Mouse (Mus musculus): Measurements from ENCODE around the gene Man1c1. TPM values are rescaled to one million over a fixed set of nuclear protein-coding genes. Genes with fewer than 3 reads are reported as not detected.

The Man1c1 gene
- polyA plus RNA-seq, 1 experiment from 2014 or later: 1.9 TPM

- Histone ChIP-seq H3K27ac (ENCODE audit: low read depth, low read length) (no peak overlapping the region), H3K4me1 (ENCODE audit: control insufficient read depth, insufficient read depth, low read length) (no peaks in the 10 kb centered on the region), H3K36me3 (ENCODE audit: control insufficient read depth, insufficient read depth, low read length) (no peaks in the 10 kb centered on the region), H3K4me2 (ENCODE audit: low read length) (no peak overlapping the region), H3K9me3 (replicated peaks; ENCODE audit: control insufficient read depth, low read length) (0 out of 2 replicates have a peak, but pooled peaks cover 3% of the 10 kb centered on the region), H3K27me3 (replicated peaks; ENCODE audit: control insufficient read depth, insufficient read depth, low read length) (no peaks in the 10 kb centered on the region), H3K9ac (ENCODE audit: low read length) (no peak overlapping the region), H3K4me3 (ENCODE audit: low read depth, low read length) (no peak overlapping the region)
- DNase-seq (ENCODE audit: low spot score) (no peak), ATAC-seq (no peak)
- 81% methylated on average over 8 of the region's 8 CpGs for WGBS
Measured at GRCm38 (mm10) chr4:134683892-134684291, 20.2 kb downstream of the Man1c1 start.

- Histone ChIP-seq H3K4me3 (ENCODE audit: low read depth, low read length) (no peak overlapping the region), H3K36me3 (ENCODE audit: control insufficient read depth, insufficient read depth, low read length) (no peaks in the 10 kb centered on the region), H3K9me3 (replicated peaks; ENCODE audit: control insufficient read depth, low read length) (0 out of 2 replicates have a peak, but pooled peaks cover 3% of the 10 kb centered on the region), H3K4me1 (ENCODE audit: control insufficient read depth, insufficient read depth, low read length) (peaks cover 4% of the 10 kb centered on the region), H3K27me3 (replicated peaks; ENCODE audit: control insufficient read depth, insufficient read depth, low read length) (no peaks in the 10 kb centered on the region), H3K27ac (ENCODE audit: low read depth, low read length) (no peak overlapping the region), H3K9ac (ENCODE audit: low read length) (no peak overlapping the region), H3K4me2 (ENCODE audit: low read length) (no peak overlapping the region)
- WGBS: 74% methylated on average over 13 of the region's 13 CpGs
- DNase-seq (ENCODE audit: low spot score): no peak
- ATAC-seq: no peak
Measured at GRCm38 (mm10) chr4:134683008-134683407, 21.1 kb downstream of the Man1c1 start.

- no peak overlapping the region for H3K27ac ChIP-seq (ENCODE audit: low read depth, low read length)
- no peaks in the 10 kb centered on the region for H3K27me3 ChIP-seq (replicated peaks; ENCODE audit: control insufficient read depth, insufficient read depth, low read length)
- H3K4me3 ChIP-seq (ENCODE audit: low read depth, low read length): no peak overlapping the region
- no peak for DNase-seq (ENCODE audit: low spot score)
- H3K36me3 ChIP-seq (ENCODE audit: control insufficient read depth, insufficient read depth, low read length): no peaks in the 10 kb centered on the region
- H3K9ac ChIP-seq (ENCODE audit: low read length): no peak overlapping the region
- 0 out of 2 replicates have a peak, but pooled peaks cover 3% of the 10 kb centered on the region for H3K9me3 ChIP-seq (replicated peaks; ENCODE audit: control insufficient read depth, low read length)
- 83% methylated on average over 8 of the region's 8 CpGs for WGBS
- no peak for ATAC-seq
- H3K4me2 ChIP-seq (ENCODE audit: low read length): no peak overlapping the region
- peaks cover 10% of the 10 kb centered on the region for H3K4me1 ChIP-seq (ENCODE audit: control insufficient read depth, insufficient read depth, low read length)
Measured at GRCm38 (mm10) chr4:134682423-134682822, 21.7 kb downstream of the Man1c1 start.

- DNase-seq (ENCODE audit: low spot score): no peak
- H3K4me3 ChIP-seq (ENCODE audit: low read depth, low read length): no peak overlapping the region
- WGBS: 86% methylated on average over 7 of the region's 7 CpGs
- no peak overlapping the region for H3K4me2 ChIP-seq (ENCODE audit: low read length)
- no peaks in the 10 kb centered on the region for H3K27me3 ChIP-seq (replicated peaks; ENCODE audit: control insufficient read depth, insufficient read depth, low read length)
- no peak overlapping the region for H3K9ac ChIP-seq (ENCODE audit: low read length)
- no peak overlapping the region for H3K27ac ChIP-seq (ENCODE audit: low read depth, low read length)
- H3K9me3 ChIP-seq (replicated peaks; ENCODE audit: control insufficient read depth, low read length): 0 out of 2 replicates have a peak, but pooled peaks cover 3% of the 10 kb centered on the region
- peaks cover 10% of the 10 kb centered on the region for H3K4me1 ChIP-seq (ENCODE audit: control insufficient read depth, insufficient read depth, low read length)
- no peak for ATAC-seq
- no peaks in the 10 kb centered on the region for H3K36me3 ChIP-seq (ENCODE audit: control insufficient read depth, insufficient read depth, low read length)
Measured at GRCm38 (mm10) chr4:134681819-134682218, 22.3 kb downstream of the Man1c1 start.

- H3K4me2 ChIP-seq (ENCODE audit: low read length): no peak overlapping the region
- no peak overlapping the region for H3K4me3 ChIP-seq (ENCODE audit: low read depth, low read length)
- no peaks in the 10 kb centered on the region for H3K9me3 ChIP-seq (replicated peaks; ENCODE audit: control insufficient read depth, low read length)
- DNase-seq (ENCODE audit: low spot score) (peak; percentile 74), ATAC-seq (no peak)
- 36% methylated on average over 17 of the region's 17 CpGs for whole genome bisulfite sequencing
- no peaks in the 10 kb centered on the region for H3K36me3 ChIP-seq (ENCODE audit: control insufficient read depth, insufficient read depth, low read length)
- H3K27ac ChIP-seq (ENCODE audit: low read depth, low read length): no peak overlapping the region
- peak overlapping the region; percentile 25; the same call in 1 of the 2 replicates for H3K9ac ChIP-seq (ENCODE audit: low read length)
- no peaks in the 10 kb centered on the region for H3K27me3 ChIP-seq (replicated peaks; ENCODE audit: control insufficient read depth, insufficient read depth, low read length)
- H3K4me1 ChIP-seq (ENCODE audit: control insufficient read depth, insufficient read depth, low read length): peaks cover 10% of the 10 kb centered on the region
Measured at GRCm38 (mm10) chr4:134677556-134678508, 26.3 kb downstream of the Man1c1 start.

GRCm38 (mm10) chr4:134675800-134676199, 28.3 kb downstream of the Man1c1 start:
- Histone ChIP-seq H3K4me1 (ENCODE audit: control insufficient read depth, insufficient read depth, low read length) (peaks cover 10% of the 10 kb centered on the region), H3K4me3 (ENCODE audit: low read depth, low read length) (no peak overlapping the region), H3K9me3 (replicated peaks; ENCODE audit: control insufficient read depth, low read length) (no peaks in the 10 kb centered on the region), H3K9ac (ENCODE audit: low read length) (no peak overlapping the region), H3K36me3 (ENCODE audit: control insufficient read depth, insufficient read depth, low read length) (no peaks in the 10 kb centered on the region), H3K27me3 (replicated peaks; ENCODE audit: control insufficient read depth, insufficient read depth, low read length) (no peaks in the 10 kb centered on the region), H3K4me2 (ENCODE audit: low read length) (no peak overlapping the region), H3K27ac (ENCODE audit: low read depth, low read length) (no peak overlapping the region)
- no peak for DNase-seq (ENCODE audit: low spot score)
- 44% methylated on average over 8 of the region's 8 CpGs for WGBS
- no peak for ATAC-seq

- Histone ChIP-seq H3K27me3 (replicated peaks; ENCODE audit: control insufficient read depth, insufficient read depth, low read length) (no peaks in the 10 kb centered on the region), H3K9me3 (replicated peaks; ENCODE audit: control insufficient read depth, low read length) (no peaks in the 10 kb centered on the region), H3K27ac (ENCODE audit: low read depth, low read length) (no peak overlapping the region), H3K4me1 (ENCODE audit: control insufficient read depth, insufficient read depth, low read length) (peaks cover 10% of the 10 kb centered on the region), H3K4me3 (ENCODE audit: low read depth, low read length) (no peak overlapping the region), H3K9ac (ENCODE audit: low read length) (no peak overlapping the region), H3K36me3 (ENCODE audit: control insufficient read depth, insufficient read depth, low read length) (no peaks in the 10 kb centered on the region), H3K4me2 (ENCODE audit: low read length) (no peak overlapping the region)
- ATAC-seq (no peak), DNase-seq (ENCODE audit: low spot score) (no peak)
- 95% methylated on average over 3 of the region's 3 CpGs for WGBS
Measured at GRCm38 (mm10) chr4:134674970-134675369, 29.1 kb downstream of the Man1c1 start.

GRCm38 (mm10) chr4:134673882-134674463, 30.1 kb downstream of the Man1c1 start:
- 63% methylated on average over 12 of the region's 12 CpGs for WGBS
- H3K4me1 ChIP-seq (ENCODE audit: control insufficient read depth, insufficient read depth, low read length): peaks cover 10% of the 10 kb centered on the region
- no peak overlapping the region for H3K9ac ChIP-seq (ENCODE audit: low read length)
- no peak overlapping the region for H3K4me2 ChIP-seq (ENCODE audit: low read length)
- no peak overlapping the region for H3K4me3 ChIP-seq (ENCODE audit: low read depth, low read length)
- ATAC-seq (no peak), DNase-seq (ENCODE audit: low spot score) (peak; percentile 35)
- no peaks in the 10 kb centered on the region for H3K9me3 ChIP-seq (replicated peaks; ENCODE audit: control insufficient read depth, low read length)
- no peak overlapping the region for H3K27ac ChIP-seq (ENCODE audit: low read depth, low read length)
- no peaks in the 10 kb centered on the region for H3K27me3 ChIP-seq (replicated peaks; ENCODE audit: control insufficient read depth, insufficient read depth, low read length)
- H3K36me3 ChIP-seq (ENCODE audit: control insufficient read depth, insufficient read depth, low read length): no peaks in the 10 kb centered on the region

- Histone ChIP-seq H3K36me3 (ENCODE audit: control insufficient read depth, insufficient read depth, low read length) (no peaks in the 10 kb centered on the region), H3K4me2 (ENCODE audit: low read length) (no peak overlapping the region), H3K4me3 (ENCODE audit: low read depth, low read length) (no peak overlapping the region), H3K4me1 (ENCODE audit: control insufficient read depth, insufficient read depth, low read length) (peaks cover 7% of the 10 kb centered on the region), H3K27ac (ENCODE audit: low read depth, low read length) (no peak overlapping the region), H3K9me3 (replicated peaks; ENCODE audit: control insufficient read depth, low read length) (no peaks in the 10 kb centered on the region), H3K9ac (ENCODE audit: low read length) (no peak overlapping the region), H3K27me3 (replicated peaks; ENCODE audit: control insufficient read depth, insufficient read depth, low read length) (no peaks in the 10 kb centered on the region)
- no peak for ATAC-seq
- no peak for DNase-seq (ENCODE audit: low spot score)
- WGBS: 89% methylated on average over 8 of the region's 8 CpGs
Measured at GRCm38 (mm10) chr4:134673151-134673550, 30.9 kb downstream of the Man1c1 start.
